Mouse (Mus musculus) fat pad, adult 2 months (tissue): ENCODE measurements around the gene Cabp7.

ENCODE experiments used
- DNase-seq: peaks from one replicate; pipeline ENCODE4 v3.0.0-alpha.2; 2011; ENCODE audit warnings: low read depth, low spot score; ENCODE audit errors: extremely low read depth

The Cabp7 gene

DNA sequence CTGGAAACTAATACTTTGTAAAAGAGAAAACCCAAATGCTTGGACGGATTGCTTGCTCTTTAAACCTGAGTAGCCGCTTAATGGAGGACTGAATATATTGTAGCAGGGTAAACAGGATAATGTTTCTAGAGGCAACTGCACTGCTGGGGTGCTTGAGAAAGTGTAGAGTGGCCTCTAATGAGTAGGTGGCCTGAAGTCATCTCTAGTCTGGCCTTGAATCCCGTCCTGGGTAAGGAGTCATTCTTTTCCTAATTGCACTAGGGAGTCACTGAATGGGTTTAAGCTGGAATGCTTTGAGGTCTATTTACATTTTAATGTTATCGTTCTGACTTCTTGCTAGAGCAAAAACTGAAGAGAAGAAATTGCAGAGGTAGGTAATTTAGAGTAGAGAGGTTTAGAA is 41.4 kb downstream of the Cabp7 start:
- no peak for DNase-seq

DNA sequence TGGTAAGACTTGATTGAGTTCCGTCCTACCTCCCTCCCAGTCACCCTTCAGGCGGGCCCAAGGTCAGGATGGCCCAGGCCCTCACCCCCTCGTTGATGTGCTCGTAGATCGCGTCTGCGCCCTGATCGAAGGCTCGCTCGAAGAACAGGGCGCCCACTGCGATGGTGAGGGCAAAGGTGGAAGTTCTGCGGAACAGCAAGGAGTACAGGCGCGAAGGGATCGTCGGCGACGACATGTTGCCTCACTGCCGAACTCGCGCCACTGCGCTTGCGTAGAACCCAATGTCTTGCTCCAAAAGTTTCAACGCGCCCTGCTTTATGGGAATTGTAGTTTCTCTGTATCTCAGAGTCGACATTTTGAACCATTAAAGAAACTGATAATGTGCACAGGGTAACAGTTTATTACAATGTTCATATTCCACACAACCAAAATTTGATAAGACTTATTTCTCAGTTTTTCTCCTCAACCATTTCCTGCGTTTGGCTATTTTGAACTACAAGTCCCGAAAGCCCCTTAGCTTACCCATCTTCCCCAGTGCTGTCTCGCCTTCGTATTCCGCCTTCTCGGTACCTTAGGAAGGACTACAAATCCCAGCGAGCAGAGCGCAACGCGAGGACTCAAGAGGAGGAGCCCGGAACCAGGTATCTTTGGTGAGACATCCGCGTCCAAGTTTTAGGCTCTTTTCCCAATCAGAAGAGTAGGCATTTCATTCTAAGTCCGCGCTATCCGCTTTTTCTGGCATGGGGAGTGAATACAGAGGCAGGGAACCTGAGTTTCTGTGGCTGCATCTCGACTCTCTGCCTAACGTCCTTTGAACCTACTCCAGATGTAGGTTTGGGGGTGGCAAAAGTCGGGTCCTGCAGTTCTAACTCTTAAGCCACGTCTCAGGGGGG is 42.3 kb downstream of the Cabp7 start, which contains the start of the genes Uqcr10 and Zmat5:
Gene Uqcr10 (minus strand): TSS at position 271 of the 893 bp plus-strand sequence.
Gene Zmat5 (plus strand): TSS at position 607 of the 893 bp plus-strand sequence.
- peak; percentile 92 for DNase-seq

DNA sequence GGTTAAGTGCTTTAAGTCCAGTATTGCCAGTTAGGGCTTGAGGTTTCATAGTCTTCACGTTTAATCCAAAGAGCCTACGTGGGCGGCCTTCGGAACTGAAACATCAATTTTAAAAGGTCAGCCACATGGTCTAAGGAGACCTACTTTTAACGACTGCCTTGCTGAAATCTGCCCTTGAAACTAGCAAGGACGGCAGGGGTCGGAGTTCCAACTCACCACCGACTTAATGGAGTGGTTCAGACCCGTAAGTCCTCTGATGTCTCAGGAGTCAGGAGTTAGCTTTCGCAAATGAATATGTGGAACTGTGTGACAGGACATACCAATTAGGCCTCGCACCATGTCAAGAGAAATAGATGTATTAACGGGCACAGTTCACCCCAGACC is 42.9 kb downstream of the Cabp7 start:
- DNase-seq = no peak

DNA sequence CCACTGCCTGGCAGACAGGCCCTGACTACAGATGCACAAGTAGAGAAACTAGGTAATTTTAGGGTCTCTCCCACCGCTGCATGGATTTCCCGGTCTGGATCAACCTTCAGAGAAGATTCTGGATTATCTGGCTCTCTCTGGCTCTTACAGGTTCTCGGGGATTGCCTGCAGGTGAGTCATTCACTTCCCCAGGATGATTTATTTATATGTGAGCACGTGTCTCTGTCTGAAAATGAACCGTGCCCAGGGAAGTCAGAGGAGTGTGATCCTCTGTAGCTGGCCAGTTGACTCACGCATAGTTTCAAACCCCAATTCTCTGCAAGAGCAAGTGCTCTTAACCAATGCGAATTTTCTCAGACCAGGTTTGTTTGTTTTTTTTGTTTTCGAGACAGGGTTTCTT is 45.9 kb downstream of the Cabp7 start:
- no peak for DNase-seq

DNA sequence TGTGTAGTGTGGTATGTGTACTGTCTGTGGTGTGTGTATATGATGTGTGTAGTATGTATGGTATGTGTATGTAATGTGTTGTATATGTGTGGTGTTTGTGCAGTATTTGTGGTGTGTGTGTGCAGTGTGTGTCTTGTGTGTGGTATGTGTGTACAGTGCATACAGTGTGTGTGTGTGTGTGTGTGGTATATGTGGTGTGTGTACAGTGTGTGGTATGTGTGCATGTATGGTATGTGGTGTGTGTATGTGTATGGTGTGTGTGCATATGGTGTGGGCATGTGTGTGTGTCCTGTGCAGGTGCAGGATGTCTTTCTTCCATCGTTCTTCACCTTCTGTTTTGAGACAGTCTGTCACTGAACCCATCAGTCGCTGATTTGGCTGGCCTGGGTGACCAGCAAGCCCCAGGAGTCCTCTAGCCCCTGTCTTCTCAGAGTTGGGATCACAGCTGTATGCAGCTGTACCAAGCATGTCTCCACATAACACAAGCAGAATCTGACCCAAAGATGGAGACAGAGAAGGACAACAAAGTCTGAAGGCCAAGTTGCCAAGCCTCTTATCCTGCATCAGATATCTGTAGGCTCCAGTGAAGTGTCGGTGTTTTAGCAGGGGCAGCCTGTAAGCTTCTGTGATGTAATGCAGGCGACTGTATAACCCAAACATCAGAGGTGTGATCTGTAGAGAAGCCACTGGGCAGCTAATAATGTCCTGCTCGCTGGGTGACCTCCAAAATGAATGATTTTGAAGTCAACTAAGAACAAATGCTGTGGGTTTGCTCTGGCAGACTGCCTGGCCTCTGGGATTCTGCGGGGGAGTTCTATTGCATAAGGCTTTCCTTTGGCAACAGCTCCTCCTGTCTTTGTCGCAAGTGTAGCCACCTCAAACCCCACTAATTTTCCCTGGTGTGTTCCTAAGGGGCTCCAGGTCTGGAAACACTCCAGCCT is 49.3 kb downstream of the Cabp7 start:
- peak; percentile 69 for DNase-seq

DNA sequence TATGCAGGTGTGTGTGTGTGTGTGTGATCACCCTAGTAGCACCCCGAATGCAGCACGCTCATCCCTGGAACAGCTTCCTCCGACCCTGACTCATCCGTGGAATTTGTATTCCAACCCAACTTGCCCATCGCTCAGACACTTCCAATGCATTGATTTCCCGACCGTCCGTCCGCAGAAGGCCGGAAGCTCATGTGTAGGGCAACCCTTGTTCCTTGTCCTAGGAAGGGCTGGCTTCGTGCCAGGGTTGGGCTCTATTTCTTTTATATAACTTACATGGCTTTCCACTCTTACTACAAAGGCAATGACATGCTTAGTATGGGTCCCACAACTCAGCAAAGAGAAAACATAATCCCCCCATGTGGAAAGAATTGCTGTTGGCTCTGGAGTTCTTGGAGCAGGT is 54.4 kb downstream of the Cabp7 start:
- no peak for DNase-seq

DNA sequence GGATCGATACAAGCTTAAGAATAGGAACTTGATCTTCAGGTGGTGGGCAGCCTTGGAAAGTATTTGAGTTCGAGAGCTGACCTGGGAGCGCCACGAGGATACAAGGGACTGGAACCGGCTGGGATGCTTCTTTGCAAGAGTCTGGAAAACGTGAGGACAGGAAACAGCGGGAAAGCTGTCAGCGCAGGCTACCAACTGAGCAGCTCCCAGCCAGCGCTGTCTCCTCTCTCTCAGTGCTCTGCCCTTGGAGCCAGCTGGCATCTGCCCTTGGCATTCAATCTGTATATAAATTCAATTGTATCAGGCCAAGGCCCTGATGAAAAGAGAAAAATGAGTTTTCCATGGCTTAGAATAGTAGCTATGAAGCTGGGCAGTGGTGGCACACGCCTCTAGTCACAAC is 55.4 kb downstream of the Cabp7 start:
- DNase-seq = no peak

DNA sequence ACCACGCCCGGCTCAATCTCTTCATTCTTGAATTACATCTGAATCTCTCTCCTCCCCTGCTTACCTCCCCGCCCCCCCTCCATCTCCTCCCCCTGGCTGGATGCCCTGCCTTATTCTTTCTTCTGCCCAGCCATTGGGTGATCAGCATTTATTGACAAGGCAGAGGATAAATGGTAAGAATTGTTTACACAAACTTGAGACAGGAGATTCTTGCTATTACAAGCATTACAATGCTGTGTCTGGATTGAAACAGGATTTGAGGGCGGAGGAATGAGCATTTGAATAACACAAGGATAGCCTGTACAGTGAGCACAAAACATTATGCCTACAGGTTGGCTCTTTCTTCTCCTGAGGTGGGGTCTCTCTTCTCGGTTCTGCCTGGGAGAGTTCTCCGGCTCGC is 56.2 kb downstream of the Cabp7 start:
- no peak for DNase-seq

DNA sequence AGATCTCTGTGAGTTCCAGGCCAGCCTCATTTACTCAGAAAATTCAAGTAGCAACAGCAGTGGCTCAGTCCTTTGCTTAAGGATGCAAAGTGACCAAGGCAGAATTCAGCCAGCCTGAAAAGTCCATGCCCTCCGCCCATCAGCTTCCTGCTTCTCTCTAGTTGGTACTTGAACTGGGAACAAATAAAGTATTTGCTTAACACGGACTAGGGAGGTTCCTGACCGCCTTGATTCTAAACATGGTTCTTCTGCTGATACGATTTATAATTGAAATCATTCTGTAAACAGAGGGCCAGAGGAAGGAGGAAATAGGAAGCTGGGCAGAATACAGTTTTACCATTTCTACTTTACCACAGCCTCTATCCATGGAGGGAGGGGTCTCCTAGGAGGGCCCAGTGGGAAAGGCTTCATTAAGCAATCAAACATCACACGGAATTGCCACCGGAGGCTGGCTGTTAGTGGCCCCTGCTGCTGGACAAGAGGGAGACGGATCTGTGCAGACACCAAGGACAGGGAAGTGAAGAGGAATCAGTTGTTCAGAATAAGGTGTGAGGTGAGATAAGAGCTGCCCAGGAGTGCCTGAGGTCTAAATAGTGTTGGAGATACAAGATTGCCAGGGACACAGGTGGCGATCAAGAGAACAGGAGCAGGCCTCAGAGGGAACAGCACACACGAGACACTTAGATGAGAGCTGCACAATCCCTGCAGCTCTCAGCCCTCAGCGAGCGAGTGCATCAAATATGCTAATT is 57.8 kb downstream of the Cabp7 start:
- no peak for DNase-seq

DNA sequence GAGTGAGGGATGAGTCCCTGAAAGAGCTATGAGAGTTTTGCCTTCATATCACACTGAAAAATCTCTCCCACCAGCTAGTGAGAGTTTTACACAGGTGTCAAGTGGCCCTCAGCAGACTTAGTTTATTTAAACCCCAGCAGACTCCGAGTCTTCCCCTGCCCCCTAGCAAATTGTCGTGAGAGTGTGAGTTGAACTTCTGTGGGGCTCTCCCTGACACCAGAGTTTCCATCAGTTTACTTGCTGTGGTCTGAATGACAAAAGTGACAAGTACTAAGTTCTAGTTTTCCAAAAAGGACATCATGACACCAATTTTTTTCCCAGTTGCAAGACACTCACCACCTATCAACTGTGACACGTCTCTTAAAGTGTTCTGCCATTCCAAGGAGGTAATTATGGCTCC is 58.7 kb downstream of the Cabp7 start:
- DNase-seq = no peak

DNA sequence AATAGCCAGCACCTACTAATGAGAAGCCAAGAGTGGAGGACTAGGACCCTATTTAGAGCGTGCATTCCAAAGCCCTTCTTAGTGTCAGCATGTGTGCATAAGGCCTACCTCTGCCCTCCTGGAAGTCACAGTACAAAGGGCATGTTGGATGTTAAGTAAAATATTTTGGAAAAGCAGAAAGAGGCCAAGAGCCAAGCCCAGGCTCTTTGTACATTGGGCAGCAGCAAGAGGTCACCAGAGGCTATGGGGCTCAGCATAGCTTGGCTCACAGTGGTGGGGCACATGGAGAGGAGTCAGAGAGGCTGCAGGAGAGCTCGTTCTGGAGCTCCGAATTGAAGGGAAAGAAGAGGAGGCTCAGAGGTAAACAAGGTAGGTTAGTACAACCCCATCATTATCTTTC is 59.6 kb downstream of the Cabp7 start:
- no peak for DNase-seq
